Mouse (Mus musculus): ENCODE measurements around the gene Ccdc36.

Ccdc36 gene

GRCm38 (mm10) chr9:108428384-108428783, at the start of gene Ccdc36:
Ccdc36 (minus strand) TSS chr9:108428484.
- DNase-seq (ENCODE audit: low spot score): no peak

DNA sequence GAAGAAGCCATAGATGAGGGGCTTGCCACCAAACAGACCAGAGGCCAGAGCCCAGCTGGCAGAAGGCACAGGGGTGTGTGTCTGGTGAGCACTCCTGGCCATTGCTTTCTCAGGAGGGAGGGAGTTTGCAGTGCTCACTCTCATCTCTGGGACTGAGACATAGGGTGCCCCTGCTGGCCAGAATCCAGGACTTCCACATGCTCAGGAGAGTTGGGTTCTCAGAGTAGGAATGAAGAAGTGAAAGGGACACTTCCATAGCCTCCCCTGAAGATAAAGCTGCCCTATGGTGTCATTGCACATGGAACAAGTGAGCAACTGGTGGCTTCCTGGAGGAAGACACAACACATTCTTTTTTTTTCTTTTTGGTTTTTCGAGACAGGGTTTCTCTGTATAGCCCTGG, 46.2 kb upstream of the Ccdc36 start:
- no peak for DNase-seq (ENCODE audit: low spot score)

GRCm38 (mm10) chr9:108469845-108470244, 41.6 kb upstream of the Ccdc36 start:
- no peak for DNase-seq (ENCODE audit: low spot score)

DNA sequence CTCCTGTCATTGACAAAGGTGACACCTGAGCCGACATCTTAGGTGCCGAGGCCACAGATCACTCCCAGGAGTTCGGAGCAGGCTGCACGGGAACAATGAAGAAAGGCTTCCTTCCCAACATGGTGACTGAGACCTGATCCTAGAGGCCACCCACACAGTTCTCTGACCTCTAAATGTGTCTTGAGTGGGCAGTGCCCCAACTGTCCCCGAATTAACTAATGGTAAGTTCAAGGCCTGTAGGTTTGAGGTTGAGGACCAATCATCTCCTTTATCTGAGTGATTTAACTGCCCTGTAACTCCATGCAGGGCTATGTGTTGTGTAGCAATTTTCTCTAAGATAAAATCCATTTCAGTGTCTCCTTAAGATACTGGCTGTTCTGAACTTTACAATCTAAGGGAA, 41.1 kb upstream of the Ccdc36 start:
- DNase-seq (ENCODE audit: low spot score): no peak

DNA sequence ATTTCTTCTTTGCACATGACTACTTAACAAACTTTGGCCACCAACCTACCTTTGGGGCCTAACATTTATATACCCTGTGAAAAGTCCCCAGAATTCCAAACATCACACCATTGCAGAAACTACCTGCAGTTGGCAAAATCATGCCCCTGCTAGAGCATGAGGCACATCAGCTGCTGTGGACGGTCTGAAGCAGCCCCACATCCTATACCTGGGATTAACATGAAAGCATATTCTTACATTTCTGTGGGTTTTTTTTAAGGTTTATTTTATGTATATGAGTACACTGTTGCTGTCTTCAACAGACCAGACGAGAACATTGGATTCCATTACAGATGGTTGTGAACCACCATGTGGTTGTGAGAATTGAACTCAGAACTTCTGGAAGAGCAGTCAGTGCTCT, 37.9 kb upstream of the Ccdc36 start:
- no peak for DNase-seq (ENCODE audit: low spot score)

GRCm38 (mm10) chr9:108463713-108464112, 35.4 kb upstream of the Ccdc36 start:
- no peak for DNase-seq (ENCODE audit: low spot score)

DNA sequence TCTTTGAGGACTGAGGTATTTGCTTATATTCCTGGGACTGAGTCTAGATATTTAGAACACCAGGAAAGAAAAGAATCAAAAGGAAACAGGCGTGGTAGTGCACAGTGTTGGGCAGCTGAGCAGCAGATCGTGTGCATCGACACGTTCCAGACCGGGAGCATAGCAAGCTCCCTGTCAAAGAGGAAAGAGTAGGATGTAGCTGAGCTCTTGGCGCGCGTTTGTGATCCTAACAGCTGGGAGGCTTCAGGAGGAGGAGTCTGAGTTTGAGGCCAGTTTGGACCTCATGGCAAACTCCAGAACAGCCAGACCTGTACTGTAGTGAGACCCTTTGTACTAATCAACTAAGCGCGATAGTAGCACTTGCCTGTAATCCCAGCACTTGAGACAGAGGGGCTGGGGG, 33.9 kb upstream of the Ccdc36 start:
- no peak for DNase-seq (ENCODE audit: low spot score)

- no peak for DNase-seq (ENCODE audit: low spot score)
Measured at GRCm38 (mm10) chr9:108461675-108462074, 33.4 kb upstream of the Ccdc36 start.

- no peak for DNase-seq (ENCODE audit: low spot score)
Measured at GRCm38 (mm10) chr9:108461181-108461631, 32.9 kb upstream of the Ccdc36 start, which contains the start of gene Klhdc8b. Klhdc8b (minus strand) TSS chr9:108461581.

DNA sequence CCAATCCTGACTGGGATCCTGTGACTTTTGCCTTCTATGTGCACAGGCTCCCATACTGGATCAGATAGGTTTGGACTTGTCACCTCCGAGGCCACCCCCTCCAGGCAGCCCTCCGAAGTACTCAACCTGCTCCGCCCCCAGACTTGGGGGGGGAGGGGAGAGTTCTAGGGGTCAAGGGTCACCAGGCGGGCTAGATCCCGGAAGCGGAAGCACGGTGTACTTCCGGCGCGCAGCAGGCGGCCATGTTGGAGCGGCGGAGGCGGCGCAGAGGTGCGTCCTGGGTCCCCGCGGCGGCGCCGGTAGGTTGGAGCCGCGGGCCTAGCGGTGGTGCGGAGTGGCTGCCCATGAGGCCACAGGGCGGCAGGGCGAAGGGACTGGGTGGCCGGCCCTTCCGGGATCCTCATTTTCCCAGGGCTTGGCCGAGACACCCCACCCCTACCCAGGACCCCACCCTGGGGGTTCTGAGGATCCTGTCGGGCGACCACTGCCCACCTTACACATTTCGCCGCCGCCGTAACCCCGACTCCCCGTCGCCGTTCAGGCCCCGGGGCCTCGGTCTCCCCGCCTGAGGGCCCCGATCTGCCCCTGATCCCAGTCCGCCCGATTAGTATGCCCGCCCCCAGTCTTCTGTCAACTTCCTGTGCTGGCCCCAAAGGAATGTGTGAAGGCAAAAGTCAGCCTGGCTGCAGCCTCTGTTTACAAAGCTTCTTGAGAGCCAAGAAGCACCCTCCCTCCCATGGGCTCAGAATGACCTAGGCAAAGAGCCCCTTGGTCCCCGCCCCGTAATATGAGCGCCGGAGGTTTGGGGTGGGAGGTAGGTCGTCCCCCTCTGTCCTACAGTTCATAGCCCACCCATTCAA, 32.3 kb upstream of the Ccdc36 start, which contains the start of gene Ccdc71:
Ccdc71 (plus strand) TSS at position 209 of the 860 bp plus-strand sequence.
- peak; percentile 91 for DNase-seq (ENCODE audit: low spot score)

- DNase-seq (ENCODE audit: low spot score): no peak
Measured at GRCm38 (mm10) chr9:108459939-108460318, 31.6 kb upstream of the Ccdc36 start.

DNA sequence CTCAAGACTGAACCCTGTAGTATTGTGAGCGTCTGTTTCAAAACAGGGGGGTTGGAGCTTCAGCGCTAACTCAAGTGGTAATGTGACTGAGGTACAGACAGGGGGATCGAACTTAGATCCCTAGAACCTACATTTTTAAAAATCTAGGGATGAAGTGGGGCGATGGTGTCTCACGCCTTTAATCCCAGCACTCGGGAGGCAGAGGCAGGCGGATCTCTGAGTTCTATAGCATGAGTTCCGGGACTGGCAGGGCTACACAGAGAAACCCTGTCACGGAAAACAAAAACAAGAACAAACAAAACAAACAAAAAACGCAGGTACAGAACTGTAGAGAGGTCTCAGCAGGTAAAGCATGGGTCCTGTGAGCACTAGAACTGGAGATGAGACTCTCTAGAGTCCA, 28.7 kb upstream of the Ccdc36 start:
- no peak for DNase-seq (ENCODE audit: low spot score)

DNA sequence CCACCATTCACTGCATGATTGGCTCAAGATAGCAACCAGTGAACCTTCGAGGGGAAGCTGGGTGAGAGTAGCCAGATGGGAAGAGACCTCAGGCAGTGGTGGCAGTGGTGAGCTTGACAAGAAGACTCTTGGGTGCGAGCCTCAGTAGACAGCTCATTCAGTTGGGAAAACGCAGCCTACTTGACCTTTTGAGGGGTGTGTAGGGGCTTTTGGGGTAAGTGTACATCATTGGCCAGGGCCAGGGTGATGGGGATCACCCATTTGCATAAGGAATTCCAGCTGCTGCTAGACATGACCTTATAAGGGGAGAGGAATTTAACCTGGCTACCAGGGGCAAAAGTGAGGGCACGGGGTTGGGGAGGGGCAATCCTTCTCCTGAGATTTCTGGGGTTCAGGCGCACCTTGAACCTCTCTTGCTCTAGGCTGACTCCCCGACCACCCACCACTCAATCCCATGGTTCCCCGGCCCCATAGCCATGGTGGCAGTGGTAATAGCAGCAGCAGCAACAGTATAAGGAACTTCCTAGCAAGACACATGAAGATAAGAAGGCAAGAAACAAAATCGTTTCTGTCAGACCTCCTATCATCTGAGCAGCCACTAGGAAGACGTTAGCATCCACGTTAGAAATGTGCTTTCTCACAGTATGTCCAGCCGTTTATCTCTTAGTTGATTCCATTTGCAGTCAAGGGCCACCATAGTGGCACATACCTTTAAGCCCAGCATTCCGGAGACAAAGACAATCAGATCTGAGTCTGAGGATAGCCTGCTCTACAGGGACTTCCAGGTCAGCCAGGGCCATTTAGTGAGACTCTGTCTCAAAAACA, 27.7 kb upstream of the Ccdc36 start:
- no peak for DNase-seq (ENCODE audit: low spot score)

GRCm38 (mm10) chr9:108454429-108454828, 26.1 kb upstream of the Ccdc36 start:
- DNase-seq (ENCODE audit: low spot score): no peak

DNA sequence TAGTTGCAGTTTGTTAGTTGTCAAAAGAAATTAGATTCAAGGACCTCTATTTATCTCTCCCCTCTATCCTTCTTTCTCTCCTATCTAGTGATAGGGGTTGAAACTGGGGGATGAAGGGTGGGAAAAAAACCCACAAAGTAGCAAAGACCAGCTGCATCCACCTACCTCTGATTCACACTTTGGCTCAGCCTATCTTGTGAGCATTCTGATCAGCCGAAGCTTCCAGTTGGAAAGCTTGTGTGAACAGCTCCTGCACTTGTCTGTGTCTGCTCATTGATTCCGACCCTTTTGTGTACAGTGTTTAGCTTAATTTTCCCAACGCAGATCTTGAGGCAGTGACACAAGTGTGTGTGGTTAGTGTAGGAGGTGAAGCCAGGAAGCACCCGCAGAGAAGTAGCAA, 25.2 kb upstream of the Ccdc36 start:
- DNase-seq (ENCODE audit: low spot score): no peak

GRCm38 (mm10) chr9:108452911-108453310, 24.6 kb upstream of the Ccdc36 start:
- no peak for DNase-seq (ENCODE audit: low spot score)

GRCm38 (mm10) chr9:108452291-108452906, 24.1 kb upstream of the Ccdc36 start:
- peak; percentile 97 for DNase-seq (ENCODE audit: low spot score)

DNA sequence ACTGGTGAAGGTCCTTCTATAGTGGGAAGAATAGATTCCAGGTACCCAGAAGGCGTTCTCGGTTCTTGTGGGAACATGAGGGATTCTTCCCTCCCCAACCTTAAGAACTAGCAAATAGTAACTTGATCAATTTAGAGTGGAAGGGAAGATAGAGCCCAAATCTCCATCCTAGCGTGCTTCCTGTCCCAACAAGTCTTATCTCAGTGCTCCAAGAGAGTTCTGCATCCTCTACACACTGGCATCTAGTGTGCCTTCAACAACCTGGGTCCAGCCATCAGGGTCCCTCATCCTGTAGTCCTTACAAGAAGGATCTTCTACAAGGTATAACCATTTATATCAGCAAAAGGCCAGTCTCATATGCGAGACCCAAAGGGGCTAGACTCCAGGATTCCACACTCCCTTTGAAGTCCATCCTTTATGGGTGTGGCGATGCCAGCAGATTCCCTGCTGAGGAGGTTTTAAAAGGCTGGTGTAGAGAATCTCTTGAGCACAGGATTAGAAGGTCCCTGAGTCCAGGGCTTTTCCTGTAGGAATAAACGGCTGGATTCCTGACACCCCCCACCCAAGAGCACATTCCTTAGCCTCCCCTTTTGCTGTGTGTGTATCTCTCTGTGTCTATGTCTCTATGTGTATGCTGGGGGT, 23.4 kb upstream of the Ccdc36 start:
- DNase-seq (ENCODE audit: low spot score): no peak

- DNase-seq (ENCODE audit: low spot score): no peak
Measured at GRCm38 (mm10) chr9:108451170-108451493, 22.8 kb upstream of the Ccdc36 start.

DNA sequence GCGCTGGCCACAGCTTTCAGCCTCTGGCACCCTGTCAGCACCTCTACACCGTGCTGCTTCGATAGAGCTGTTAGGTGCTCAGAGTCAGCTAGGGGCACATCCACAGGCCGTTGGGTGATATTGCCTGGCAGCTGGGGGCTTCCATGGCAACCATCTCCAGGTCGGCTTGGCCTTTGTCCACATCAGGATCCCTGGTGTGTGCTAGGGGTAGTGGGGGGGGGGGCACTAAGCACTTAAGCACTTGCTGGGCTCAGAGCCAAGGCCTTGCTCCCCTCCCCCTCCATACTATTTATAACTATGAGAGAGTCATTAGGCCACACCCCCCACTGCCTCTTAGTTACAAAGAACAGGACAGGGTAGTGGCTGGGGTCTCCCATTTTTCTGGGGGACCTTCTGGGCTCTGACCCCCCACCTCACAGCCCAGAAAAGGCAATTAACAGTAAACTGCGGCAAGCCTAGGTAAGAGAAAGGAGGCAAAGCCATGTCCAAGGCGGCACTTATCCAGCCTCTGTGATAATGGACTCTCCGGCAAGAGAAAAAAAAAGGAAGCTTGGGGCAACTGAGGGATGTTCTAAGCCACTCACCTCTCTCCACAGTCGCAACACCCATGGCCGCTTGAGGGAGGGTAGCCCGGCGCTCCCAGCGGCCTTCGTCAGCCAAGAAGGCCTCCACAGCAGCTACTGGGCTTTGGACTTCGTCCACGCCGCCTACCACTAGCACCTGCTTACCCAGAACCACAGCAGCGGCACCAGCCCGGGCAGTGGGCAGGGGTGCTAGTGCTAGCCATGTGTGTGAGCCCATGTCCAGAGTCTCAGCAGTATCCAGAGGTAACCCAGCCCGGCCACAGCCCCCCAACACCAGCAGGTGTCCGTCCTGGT, 22.2 kb upstream of the Ccdc36 start:
- peak; percentile 62 for DNase-seq (ENCODE audit: low spot score)

DNA sequence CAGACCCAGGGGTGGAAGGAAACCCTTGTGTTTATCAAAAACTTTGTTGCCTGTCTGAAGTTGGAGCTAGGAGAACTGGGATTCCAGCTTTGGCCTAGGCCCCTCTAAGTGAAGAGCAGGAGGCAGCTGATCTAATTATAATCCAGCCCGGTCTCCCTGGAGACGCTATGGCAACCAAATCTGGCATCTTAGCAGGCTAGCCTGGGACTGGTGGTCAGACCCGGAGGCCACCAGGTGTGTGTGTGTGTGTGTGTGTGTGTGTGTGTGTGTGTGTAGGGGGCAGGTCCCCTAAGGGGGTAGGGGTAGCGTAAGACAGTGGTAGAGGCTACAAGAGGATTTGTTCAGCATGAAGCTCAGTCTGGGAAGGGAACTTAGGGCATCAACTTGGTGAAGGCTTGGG, 21.6 kb upstream of the Ccdc36 start:
- no peak for DNase-seq (ENCODE audit: low spot score)
